Mouse (Mus musculus): ENCODE results near the gene Gm20696.

Gm20696 gene

GRCm38 (mm10) chr6:99441100-99441499 lies 225.5 kb downstream of the Gm20696 start:
- no peak for DNase-seq (ENCODE audit: low read depth, low spot score)

- no peak for DNase-seq (ENCODE audit: low read depth, low spot score)
Observed at GRCm38 (mm10) chr6:99440606-99441005, 226.0 kb downstream of the Gm20696 start.

- DNase-seq (ENCODE audit: low read depth, low spot score) = no peak
Observed at GRCm38 (mm10) chr6:99439878-99440361, 226.7 kb downstream of the Gm20696 start.

GRCm38 (mm10) chr6:99439214-99439877 lies 227.3 kb downstream of the Gm20696 start:
- no peak for DNase-seq (ENCODE audit: low read depth, low spot score)

GRCm38 (mm10) chr6:99436371-99436770 lies 230.2 kb downstream of the Gm20696 start:
- DNase-seq (ENCODE audit: low read depth, low spot score) = no peak

- DNase-seq (ENCODE audit: low read depth, low spot score) = no peak
Observed at GRCm38 (mm10) chr6:99435140-99435539, 231.5 kb downstream of the Gm20696 start.

- DNase-seq (ENCODE audit: low read depth, low spot score) = no peak
Observed at GRCm38 (mm10) chr6:99433006-99433405, 233.6 kb downstream of the Gm20696 start.

GRCm38 (mm10) chr6:99431941-99432340 lies 234.7 kb downstream of the Gm20696 start:
- no peak for DNase-seq (ENCODE audit: low read depth, low spot score)

GRCm38 (mm10) chr6:99430560-99430959 lies 236.0 kb downstream of the Gm20696 start:
- no peak for DNase-seq (ENCODE audit: low read depth, low spot score)

GRCm38 (mm10) chr6:99429378-99430131 lies 237.0 kb downstream of the Gm20696 start:
- no peak for DNase-seq (ENCODE audit: low read depth, low spot score)

- DNase-seq (ENCODE audit: low read depth, low spot score) = no peak
Observed at GRCm38 (mm10) chr6:99428961-99429360, 237.6 kb downstream of the Gm20696 start.

- no peak for DNase-seq (ENCODE audit: low read depth, low spot score)
Observed at GRCm38 (mm10) chr6:99427301-99427700, 239.3 kb downstream of the Gm20696 start.

GRCm38 (mm10) chr6:99425044-99425443 lies 241.6 kb downstream of the Gm20696 start:
- no peak for DNase-seq (ENCODE audit: low read depth, low spot score)

GRCm38 (mm10) chr6:99420666-99421065 lies 245.9 kb downstream of the Gm20696 start:
- DNase-seq (ENCODE audit: low read depth, low spot score) = no peak

GRCm38 (mm10) chr6:99412598-99412997 lies 254.0 kb downstream of the Gm20696 start:
- no peak for DNase-seq (ENCODE audit: low read depth, low spot score)

GRCm38 (mm10) chr6:99409602-99410001 lies 257.0 kb downstream of the Gm20696 start:
- no peak for DNase-seq (ENCODE audit: low read depth, low spot score)

GRCm38 (mm10) chr6:99408880-99409279 lies 257.7 kb downstream of the Gm20696 start:
- no peak for DNase-seq (ENCODE audit: low read depth, low spot score)

- no peak for DNase-seq (ENCODE audit: low read depth, low spot score)
Observed at GRCm38 (mm10) chr6:99403755-99404390, 262.7 kb downstream of the Gm20696 start.

- no peak for DNase-seq (ENCODE audit: low read depth, low spot score)
Observed at GRCm38 (mm10) chr6:99402941-99403340, 263.7 kb downstream of the Gm20696 start.

GRCm38 (mm10) chr6:99402370-99402769 lies 264.2 kb downstream of the Gm20696 start:
- no peak for DNase-seq (ENCODE audit: low read depth, low spot score)

GRCm38 (mm10) chr6:99401801-99402200 lies 264.8 kb downstream of the Gm20696 start:
- no peak for DNase-seq (ENCODE audit: low read depth, low spot score)

- DNase-seq (ENCODE audit: low read depth, low spot score) = no peak
Observed at GRCm38 (mm10) chr6:99401211-99401610, 265.4 kb downstream of the Gm20696 start.

All from retina, postnatal 7 days (tissue).